Mouse (Mus musculus): ENCODE data around the gene Odr4. TPM values are rescaled to one million over a fixed set of nuclear protein-coding genes. Genes with fewer than 3 reads are reported as not detected.

Gene Odr4
- polyA plus RNA-seq, 1 experiment from 2014 or later, result 39.4 TPM

DNA sequence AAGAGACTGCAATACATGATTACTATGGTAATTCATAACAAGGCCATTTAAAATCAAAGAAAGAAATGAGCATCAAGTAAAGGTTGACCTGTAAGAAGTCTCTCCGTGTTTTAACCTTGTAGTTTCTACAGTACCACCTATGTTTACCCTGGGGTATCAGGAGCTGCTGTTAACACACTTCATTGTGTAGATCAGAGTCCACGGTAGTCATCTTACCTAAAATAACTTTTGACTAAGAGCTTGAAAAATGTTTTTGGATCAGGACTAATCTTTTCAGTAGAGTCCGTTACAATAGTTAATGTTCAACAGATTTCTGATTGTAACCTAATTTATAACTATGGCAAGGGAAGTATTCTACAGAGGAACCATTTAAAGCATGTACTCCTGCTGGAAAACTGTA, 11.7 kb upstream of the Odr4 start:
- DNase-seq (ENCODE audit: low spot score) (no peak), ATAC-seq (ENCODE audit: insufficient read depth, low FRiP score, low TSS enrichment) (no peak)
- H3K36me3 ChIP-seq (ENCODE audit: control insufficient read depth, insufficient read depth, low read length), result peaks cover 8% of the 10 kb centered on the region
- H3K27me3 ChIP-seq (ENCODE audit: control insufficient read depth, insufficient read depth, low read length), result no peaks in the 10 kb centered on the region
- 94% methylated on average over 3 of the region's 3 CpGs for WGBS
- H3K27ac ChIP-seq (ENCODE audit: low read depth, low read length), result no peak overlapping the region
- H3K9me3 ChIP-seq (ENCODE audit: control insufficient read depth, low read length), result no peaks in the 10 kb centered on the region
- H3K9ac ChIP-seq (ENCODE audit: low read length), result no peak overlapping the region
- H3K4me1 ChIP-seq (ENCODE audit: control insufficient read depth, insufficient read depth, low read length), result no peaks in the 10 kb centered on the region
- no peak overlapping the region for H3K4me3 ChIP-seq (ENCODE audit: low read depth, low read length)
- H3K4me2 ChIP-seq (ENCODE audit: low read depth), result no peak overlapping the region

DNA sequence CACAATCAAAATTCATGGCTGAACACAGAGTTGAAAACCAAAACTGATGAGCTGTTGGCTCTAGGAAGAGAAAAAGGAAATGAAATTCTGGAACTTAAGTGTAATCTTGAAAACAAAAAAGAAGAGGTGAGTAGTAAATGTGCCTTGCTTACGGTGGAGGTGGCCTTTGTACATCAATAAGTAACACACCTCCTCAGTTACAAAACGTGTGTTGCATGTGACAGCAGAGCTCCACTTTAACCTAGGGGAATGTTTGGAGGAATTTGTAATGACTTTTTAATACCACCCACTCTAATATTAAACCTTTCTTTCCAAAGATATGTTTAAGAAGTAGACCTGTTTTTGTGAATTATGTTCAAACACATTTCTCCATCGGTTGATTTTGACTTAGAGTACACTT, 11.0 kb upstream of the Odr4 start:
- ATAC-seq (ENCODE audit: insufficient read depth, low FRiP score, low TSS enrichment), result no peak
- H3K27me3 ChIP-seq (ENCODE audit: control insufficient read depth, insufficient read depth, low read length), result no peaks in the 10 kb centered on the region
- no peaks in the 10 kb centered on the region for H3K4me1 ChIP-seq (ENCODE audit: control insufficient read depth, insufficient read depth, low read length)
- H3K9ac ChIP-seq (ENCODE audit: low read length), result no peak overlapping the region
- DNase-seq (ENCODE audit: low spot score), result no peak
- H3K4me3 ChIP-seq (ENCODE audit: low read depth, low read length), result no peak overlapping the region
- WGBS, result 91% methylated on average over 3 of the region's 3 CpGs
- no peak overlapping the region for H3K4me2 ChIP-seq (ENCODE audit: low read depth)
- H3K9me3 ChIP-seq (ENCODE audit: control insufficient read depth, low read length), result no peaks in the 10 kb centered on the region
- H3K27ac ChIP-seq (ENCODE audit: low read depth, low read length), result no peak overlapping the region
- peaks cover 6% of the 10 kb centered on the region for H3K36me3 ChIP-seq (ENCODE audit: control insufficient read depth, insufficient read depth, low read length)

GRCm38 (mm10) chr1:150396001-150396400, 3.1 kb upstream of the Odr4 start:
- no peak for ATAC-seq (ENCODE audit: insufficient read depth, low FRiP score, low TSS enrichment)
- no peak overlapping the region for H3K27ac ChIP-seq (ENCODE audit: low read depth, low read length)
- WGBS, result 93% methylated on average over 3 of the region's 3 CpGs
- no peak overlapping the region for H3K4me2 ChIP-seq (ENCODE audit: low read depth)
- H3K36me3 ChIP-seq (ENCODE audit: control insufficient read depth, insufficient read depth, low read length), result no peaks in the 10 kb centered on the region; the same call in none of the 2 replicates
- 0 out of 2 replicates have a peak, but pooled peaks cover 2% of the 10 kb centered on the region for H3K4me1 ChIP-seq (ENCODE audit: control insufficient read depth, insufficient read depth, low read length)
- no peak for DNase-seq (ENCODE audit: low spot score)
- H3K9me3 ChIP-seq (ENCODE audit: control insufficient read depth, low read length), result no peaks in the 10 kb centered on the region
- no peaks in the 10 kb centered on the region for H3K27me3 ChIP-seq (ENCODE audit: control insufficient read depth, insufficient read depth, low read length)
- no peak overlapping the region for H3K9ac ChIP-seq (ENCODE audit: low read length)
- H3K4me3 ChIP-seq (ENCODE audit: low read depth, low read length), result no peak overlapping the region

- H3K27ac ChIP-seq (ENCODE audit: low read depth, low read length), result peak overlapping the region; percentile 63; the same call in 1 of the 2 replicates
- peak overlapping the region; percentile 82 for H3K4me3 ChIP-seq (ENCODE audit: low read depth, low read length)
- no peak for DNase-seq (ENCODE audit: low spot score)
- H3K9me3 ChIP-seq (ENCODE audit: control insufficient read depth, low read length), result no peaks in the 10 kb centered on the region
- 0% methylated on average over 27 of the region's 27 CpGs for WGBS
- H3K27me3 ChIP-seq (ENCODE audit: control insufficient read depth, insufficient read depth, low read length), result no peaks in the 10 kb centered on the region
- H3K9ac ChIP-seq (ENCODE audit: low read length), result peak overlapping the region; percentile 68
- no peaks in the 10 kb centered on the region; the same call in none of the 2 replicates for H3K36me3 ChIP-seq (ENCODE audit: control insufficient read depth, insufficient read depth, low read length)
- peak overlapping the region; percentile 52 for H3K4me2 ChIP-seq (ENCODE audit: low read depth)
- H3K4me1 ChIP-seq (ENCODE audit: control insufficient read depth, insufficient read depth, low read length), result 0 out of 2 replicates have a peak, but pooled peaks cover 2% of the 10 kb centered on the region
- ATAC-seq (ENCODE audit: insufficient read depth, low FRiP score, low TSS enrichment), result peak; percentile 53
Observed at GRCm38 (mm10) chr1:150393488-150393852, 590 bp upstream of the Odr4 start.

- 26% methylated on average over 11 of the region's 11 CpGs for WGBS
- Histone ChIP-seq H3K4me3 (ENCODE audit: low read depth, low read length) (peak overlapping the region; percentile 82), H3K9ac (ENCODE audit: low read length) (peak overlapping the region; percentile 69), H3K4me2 (ENCODE audit: low read depth) (peak overlapping the region; percentile 43), H3K27me3 (ENCODE audit: control insufficient read depth, insufficient read depth, low read length) (no peaks in the 10 kb centered on the region), H3K27ac (ENCODE audit: low read depth, low read length) (no peak overlapping the region), H3K4me1 (ENCODE audit: control insufficient read depth, insufficient read depth, low read length) (0 out of 2 replicates have a peak, but pooled peaks cover 2% of the 10 kb centered on the region), H3K9me3 (ENCODE audit: control insufficient read depth, low read length) (no peaks in the 10 kb centered on the region), H3K36me3 (ENCODE audit: control insufficient read depth, insufficient read depth, low read length) (no peaks in the 10 kb centered on the region; the same call in none of the 2 replicates)
- ATAC-seq (ENCODE audit: insufficient read depth, low FRiP score, low TSS enrichment) (peak; percentile 39), DNase-seq (ENCODE audit: low spot score) (no peak)
Observed at GRCm38 (mm10) chr1:150391931-150392637, 796 bp downstream of the Odr4 start.

DNA sequence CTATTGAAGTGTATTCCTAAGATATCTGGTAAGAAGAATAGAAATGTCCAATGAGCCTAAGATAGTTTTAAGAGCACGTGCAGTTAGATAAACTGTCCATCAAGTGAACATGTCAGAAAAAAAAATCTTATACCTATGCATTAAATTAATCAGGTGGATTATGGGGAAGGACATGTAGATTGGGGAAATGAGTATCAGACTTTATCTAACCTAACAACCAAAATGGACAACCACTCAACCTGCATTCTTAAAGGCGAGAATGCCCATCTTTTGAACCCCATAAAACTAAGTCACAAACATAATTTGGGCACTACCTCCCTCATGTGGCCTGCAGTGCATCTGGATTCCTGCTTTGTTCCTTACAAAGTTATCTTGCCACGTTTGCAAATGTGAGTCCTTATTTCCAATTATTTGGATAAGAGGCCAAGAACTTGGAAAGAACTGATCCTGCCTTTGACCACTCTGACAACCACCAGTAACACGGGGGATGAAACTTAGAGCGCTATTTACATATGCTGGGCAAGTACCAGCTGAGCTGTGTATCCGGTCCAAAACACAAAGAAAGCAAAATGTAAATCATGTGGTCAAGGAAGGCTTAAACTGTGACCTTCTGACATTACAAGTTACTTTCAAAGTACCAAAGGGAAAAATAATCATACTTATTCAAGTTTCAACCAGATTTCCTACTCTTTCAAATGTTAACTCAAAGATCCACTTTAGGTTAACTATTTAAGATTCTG, 3.3 kb downstream of the Odr4 start:
- Histone ChIP-seq H3K27me3 (ENCODE audit: control insufficient read depth, insufficient read depth, low read length) (no peaks in the 10 kb centered on the region), H3K36me3 (ENCODE audit: control insufficient read depth, insufficient read depth, low read length) (no peaks in the 10 kb centered on the region), H3K9ac (ENCODE audit: low read length) (no peak overlapping the region), H3K9me3 (ENCODE audit: control insufficient read depth, low read length) (no peaks in the 10 kb centered on the region), H3K4me3 (ENCODE audit: low read depth, low read length) (no peak overlapping the region), H3K4me2 (ENCODE audit: low read depth) (no peak overlapping the region), H3K4me1 (ENCODE audit: control insufficient read depth, insufficient read depth, low read length) (0 out of 2 replicates have a peak, but pooled peaks cover 2% of the 10 kb centered on the region), H3K27ac (ENCODE audit: low read depth, low read length) (no peak overlapping the region)
- DNase-seq (ENCODE audit: low spot score) (no peak), ATAC-seq (ENCODE audit: insufficient read depth, low FRiP score, low TSS enrichment) (no peak)
- 93% methylated on average over 6 of the region's 6 CpGs for WGBS

DNA sequence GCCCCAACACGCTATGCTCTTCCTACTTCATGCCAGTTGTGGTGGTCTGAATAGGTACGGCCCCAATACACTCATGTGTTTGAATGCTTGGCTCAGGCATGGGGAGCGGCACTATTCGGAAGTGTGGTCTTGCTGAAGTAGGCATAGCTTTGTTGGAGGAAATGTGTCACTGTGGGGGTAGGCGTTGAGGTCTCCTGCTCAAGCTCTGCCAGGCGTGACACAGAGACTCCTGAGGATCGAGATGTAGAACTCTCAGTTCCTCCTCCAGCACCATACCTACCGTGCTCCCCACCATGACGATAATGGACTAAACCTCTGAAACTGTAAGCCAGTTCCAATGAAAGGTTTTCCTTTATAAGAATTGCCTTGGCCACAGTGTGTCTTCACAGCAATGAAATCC, 5.3 kb downstream of the Odr4 start:
- DNase-seq (ENCODE audit: low spot score) (no peak), ATAC-seq (ENCODE audit: insufficient read depth, low FRiP score, low TSS enrichment) (no peak)
- Histone ChIP-seq H3K27ac (ENCODE audit: low read depth, low read length) (no peak overlapping the region), H3K9me3 (ENCODE audit: control insufficient read depth, low read length) (no peaks in the 10 kb centered on the region), H3K36me3 (ENCODE audit: control insufficient read depth, insufficient read depth, low read length) (no peaks in the 10 kb centered on the region), H3K4me2 (ENCODE audit: low read depth) (no peak overlapping the region), H3K27me3 (ENCODE audit: control insufficient read depth, insufficient read depth, low read length) (no peaks in the 10 kb centered on the region), H3K4me3 (ENCODE audit: low read depth, low read length) (no peak overlapping the region), H3K4me1 (ENCODE audit: control insufficient read depth, insufficient read depth, low read length) (0 out of 2 replicates have a peak, but pooled peaks cover 2% of the 10 kb centered on the region), H3K9ac (ENCODE audit: low read length) (no peak overlapping the region)
- WGBS, result 94% methylated on average over 9 of the region's 9 CpGs

DNA sequence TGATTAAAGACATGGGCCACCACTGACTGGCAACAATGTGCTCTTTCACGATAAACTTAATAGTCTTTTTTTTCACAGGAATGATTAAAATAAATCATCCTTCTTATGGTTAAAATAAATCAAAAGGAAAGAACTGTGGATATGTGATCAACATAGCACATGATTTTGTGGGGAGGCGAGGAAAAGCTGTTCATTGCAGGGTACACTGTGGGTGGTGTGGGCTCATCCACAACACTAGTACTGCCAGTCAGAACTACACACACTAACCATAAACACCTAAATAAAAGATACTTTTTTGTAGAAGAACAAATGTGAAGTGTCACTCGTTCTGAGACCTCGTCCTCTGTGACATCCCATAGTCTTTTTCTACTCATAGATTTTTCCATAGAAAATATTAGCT, 8.7 kb downstream of the Odr4 start:
- no peaks in the 10 kb centered on the region for H3K27me3 ChIP-seq (ENCODE audit: control insufficient read depth, insufficient read depth, low read length)
- H3K9ac ChIP-seq (ENCODE audit: low read length), result no peak overlapping the region
- ATAC-seq (ENCODE audit: insufficient read depth, low FRiP score, low TSS enrichment), result no peak
- no peak overlapping the region for H3K4me2 ChIP-seq (ENCODE audit: low read depth)
- WGBS, result 94% methylated on average over 4 of the region's 4 CpGs
- DNase-seq (ENCODE audit: low spot score), result no peak
- no peak overlapping the region for H3K4me3 ChIP-seq (ENCODE audit: low read depth, low read length)
- no peak overlapping the region for H3K27ac ChIP-seq (ENCODE audit: low read depth, low read length)
- H3K9me3 ChIP-seq (ENCODE audit: control insufficient read depth, low read length), result no peaks in the 10 kb centered on the region
- H3K4me1 ChIP-seq (ENCODE audit: control insufficient read depth, insufficient read depth, low read length), result no peaks in the 10 kb centered on the region
- H3K36me3 ChIP-seq (ENCODE audit: control insufficient read depth, insufficient read depth, low read length), result no peaks in the 10 kb centered on the region

DNA sequence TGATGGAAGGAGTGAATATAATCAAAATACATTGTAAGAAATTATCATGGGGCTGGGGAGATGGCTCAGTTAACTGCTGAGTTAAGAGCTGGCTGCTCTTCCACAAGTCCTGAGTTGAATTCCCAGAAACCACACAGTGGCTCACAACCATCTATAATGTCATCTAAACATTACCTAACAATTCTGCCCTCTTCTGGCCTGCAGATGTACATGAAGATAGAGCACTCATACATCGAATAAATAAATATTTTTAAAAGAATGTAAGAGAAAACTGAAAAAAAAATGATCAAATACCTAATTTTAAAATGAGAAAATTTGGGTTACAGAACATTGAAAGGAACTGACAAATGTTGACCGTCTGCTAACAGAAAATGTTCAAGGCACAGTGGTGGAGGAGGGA, 18.6 kb downstream of the Odr4 start:
- Histone ChIP-seq H3K36me3 (ENCODE audit: control insufficient read depth, insufficient read depth, low read length) (no peaks in the 10 kb centered on the region), H3K27ac (ENCODE audit: low read depth, low read length) (no peak overlapping the region), H3K4me3 (ENCODE audit: low read depth, low read length) (no peak overlapping the region), H3K9me3 (ENCODE audit: control insufficient read depth, low read length) (no peaks in the 10 kb centered on the region), H3K27me3 (ENCODE audit: control insufficient read depth, insufficient read depth, low read length) (no peaks in the 10 kb centered on the region), H3K4me2 (ENCODE audit: low read depth) (no peak overlapping the region), H3K4me1 (ENCODE audit: control insufficient read depth, insufficient read depth, low read length) (no peaks in the 10 kb centered on the region), H3K9ac (ENCODE audit: low read length) (no peak overlapping the region)
- no peak for ATAC-seq (ENCODE audit: insufficient read depth, low FRiP score, low TSS enrichment)
- 92% methylated on average over 2 of the region's 2 CpGs for WGBS
- DNase-seq (ENCODE audit: low spot score), result no peak
